Mouse (Mus musculus): ENCODE data around the gene Adck2.

The Adck2 gene

GRCm38 (mm10) chr6:39557723-39558261 lies 15.9 kb upstream of the Adck2 start, which contains the start of gene Dennd2a:
TSS of gene Dennd2a (minus strand) at chr6:39557867.
- CTCF ChIA-PET, result no interaction called here

- CTCF ChIA-PET, result interaction anchor here (0.7 kb wide), 1 partner anchor 96 kb away, joined by 3 read pairs; no protein-coding TSS in a partner anchor
These were observed 14.3 kb upstream of the Adck2 start for GRCm38 (mm10) chr6:39559276-39559939.

- CTCF ChIA-PET, result no interaction called here
These were observed 11.3 kb upstream of the Adck2 start for GRCm38 (mm10) chr6:39562166-39563015.

- CTCF ChIA-PET, result no interaction called here
These were observed 6.1 kb upstream of the Adck2 start for GRCm38 (mm10) chr6:39567528-39567927.

GRCm38 (mm10) chr6:39570426-39570825 lies 3.2 kb upstream of the Adck2 start:
- CTCF ChIA-PET, result no interaction called here

GRCm38 (mm10) chr6:39574555-39574869 lies 839 bp downstream of the Adck2 start:
- CTCF ChIA-PET, result interaction anchor here (0.7 to 0.9 kb wide), 2 partner anchors 17 to 49 kb away, joined by 3 read pairs; no protein-coding TSS in a partner anchor

GRCm38 (mm10) chr6:39574951-39575350 lies 1.3 kb downstream of the Adck2 start:
- CTCF ChIA-PET, result no interaction called here

- CTCF ChIA-PET, result interaction anchor here (0.7 kb wide), 1 partner anchor 85 kb away, joined by 6 read pairs; no protein-coding TSS in a partner anchor
These were observed 5.9 kb downstream of the Adck2 start for GRCm38 (mm10) chr6:39579552-39579951.

GRCm38 (mm10) chr6:39580558-39580957 lies 6.9 kb downstream of the Adck2 start:
- CTCF ChIA-PET, result interaction anchor here (0.7 kb wide), 1 partner anchor 86 kb away, joined by 6 read pairs; no protein-coding TSS in a partner anchor

- CTCF ChIA-PET, result no interaction called here
These were observed 7.6 kb downstream of the Adck2 start for GRCm38 (mm10) chr6:39581087-39581784.

GRCm38 (mm10) chr6:39585517-39585916 lies 11.8 kb downstream of the Adck2 start, which contains the start of gene Gm42420:
TSS of gene Gm42420 (plus strand) at chr6:39585753.
- CTCF ChIA-PET, result no interaction called here

GRCm38 (mm10) chr6:39591481-39591880 lies 17.8 kb downstream of the Adck2 start:
- CTCF ChIA-PET, result interaction anchor here (1.4 kb wide), 1 partner anchor 17 kb away, joined by 3 read pairs; the partner anchor contains the start of gene Adck2

GRCm38 (mm10) chr6:39592401-39593214 lies 18.9 kb downstream of the Adck2 start, which contains the start of gene Ndufb2:
TSS of gene Ndufb2 (plus strand) at chr6:39592574.
- CTCF ChIA-PET, result no interaction called here

- CTCF ChIA-PET, result no interaction called here
These were observed 27.2 kb downstream of the Adck2 start for GRCm38 (mm10) chr6:39600851-39601250.

GRCm38 (mm10) chr6:39601828-39602227 lies 28.2 kb downstream of the Adck2 start:
- CTCF ChIA-PET, result no interaction called here

- CTCF ChIA-PET, result no interaction called here
These were observed 30.9 kb downstream of the Adck2 start for GRCm38 (mm10) chr6:39604565-39604964.

- CTCF ChIA-PET, result no interaction called here
These were observed 32.4 kb downstream of the Adck2 start for GRCm38 (mm10) chr6:39606056-39606455.

GRCm38 (mm10) chr6:39606862-39607261 lies 33.2 kb downstream of the Adck2 start:
- CTCF ChIA-PET, result no interaction called here

- CTCF ChIA-PET, result no interaction called here
These were observed 33.7 kb downstream of the Adck2 start for GRCm38 (mm10) chr6:39607365-39607764.

GRCm38 (mm10) chr6:39610207-39610606 lies 36.5 kb downstream of the Adck2 start:
- CTCF ChIA-PET, result interaction anchor here (1.3 kb wide), 1 partner anchor 147 kb away, joined by 3 read pairs; no protein-coding TSS in a partner anchor

- CTCF ChIA-PET, result no interaction called here
These were observed 37.6 kb downstream of the Adck2 start for GRCm38 (mm10) chr6:39611296-39611695.

All from spleen, embryonic (tissue).